9 mouse cellular contexts compared by ENCODE assay signal in the genomic region with DNA sequence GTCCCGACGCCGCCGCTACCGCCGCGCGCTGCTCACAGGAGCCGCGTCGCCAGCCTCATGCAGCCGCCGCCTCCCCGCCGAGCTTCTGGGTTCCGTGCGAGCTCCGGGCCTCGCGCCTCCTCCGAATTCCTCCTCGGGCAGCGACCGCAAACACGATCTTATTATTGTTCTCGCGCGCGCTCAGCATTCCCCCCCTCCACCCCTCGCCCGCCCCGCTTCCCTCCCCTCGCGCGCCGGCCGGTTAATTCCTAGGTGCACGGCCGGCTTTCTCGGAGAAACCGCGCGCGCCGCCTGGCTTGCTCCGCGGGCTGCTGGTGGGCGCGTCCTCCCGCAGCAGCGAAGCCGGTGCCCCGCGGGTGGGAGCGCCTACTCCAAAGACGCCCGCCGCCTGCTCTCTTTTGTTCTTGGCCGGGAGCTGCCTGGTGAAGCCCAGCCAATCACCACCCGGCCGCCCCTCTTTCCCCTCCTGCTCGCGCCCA. TPM values are rescaled to one million over a fixed set of nuclear protein-coding genes. Genes with fewer than 3 reads are reported as not detected.
DNase-seq lines count a peak whose midpoint lies in the region; ATAC-seq and TF ChIP-seq lines count a peak whose summit lies in the region.
"Had no signal": no experiment of that assay in that cellular context is flagged by ENCODE, and none has a peak within 500 bp of the region (broad histone marks: within the 10 kb centered on the region; RNA-seq: fewer than 3 reads in every experiment).

A gene (minus strand): TSS at position 207 of the 479 bp plus-strand sequence.

- H3K9ac ChIP-seq in embryonic facial prominence, embryonic 14.5 days (ENCODE audit: low read depth, low read length), result peak within 1 kb of the TSS; percentile 95
- peak within 1 kb of the TSS; percentile 96 for H3K9ac ChIP-seq in limb, embryonic 12.5 days (replicated peaks)
- peak within 1 kb of the TSS; percentile 99 for H3K9ac ChIP-seq in midbrain, embryonic 15.5 days
- H3K9ac ChIP-seq in stomach, postnatal 0 days (ENCODE audit: low read length), result peak within 1 kb of the TSS; percentile 87

- H3K9me3 ChIP-seq in embryonic facial prominence, embryonic 14.5 days (ENCODE audit: control insufficient read depth, low read length), result no peaks in the 10 kb centered on the region
- no peaks in the 10 kb centered on the region for H3K9me3 ChIP-seq in heart, embryonic 10.5 days
- no peaks in the 10 kb centered on the region for H3K9me3 ChIP-seq in limb, embryonic 12.5 days
- H3K9me3 ChIP-seq in midbrain, embryonic 15.5 days, result no peaks in the 10 kb centered on the region
- H3K9me3 ChIP-seq in stomach, postnatal 0 days (ENCODE audit: control insufficient read depth, low read length), result no peaks in the 10 kb centered on the region

- H3K36me3 ChIP-seq in embryonic facial prominence, embryonic 14.5 days (ENCODE audit: control insufficient read depth, insufficient read depth, low read length), result no peaks in the 10 kb centered on the region
- no peaks in the 10 kb centered on the region for H3K36me3 ChIP-seq in heart, embryonic 10.5 days
- H3K36me3 ChIP-seq in limb, embryonic 12.5 days, result no peaks in the 10 kb centered on the region
- no peaks in the 10 kb centered on the region for H3K36me3 ChIP-seq in midbrain, embryonic 15.5 days (replicated peaks)
- H3K36me3 ChIP-seq in stomach, postnatal 0 days (ENCODE audit: control insufficient read depth, insufficient read depth, low read length), result no peaks in the 10 kb centered on the region

- H3K27ac ChIP-seq in embryonic facial prominence, embryonic 14.5 days (replicated peaks; ENCODE audit: low read depth, low read length), result peak within 1 kb of the TSS; percentile 92
- peak within 1 kb of the TSS; percentile 94 for H3K27ac ChIP-seq in heart, embryonic 10.5 days
- peak within 1 kb of the TSS; percentile 97 for H3K27ac ChIP-seq in limb, embryonic 12.5 days
- H3K27ac ChIP-seq in midbrain, embryonic 15.5 days, result peak within 1 kb of the TSS; percentile 99
- H3K27ac ChIP-seq in stomach, postnatal 0 days (replicated peaks), result peak within 1 kb of the TSS; percentile 90

- H3K4me1 ChIP-seq in embryonic facial prominence, embryonic 14.5 days (ENCODE audit: control insufficient read depth, insufficient read depth, low read length), result peaks cover 14% of the 10 kb centered on the region
- H3K4me1 ChIP-seq in heart, embryonic 10.5 days, result peaks cover 9% of the 10 kb centered on the region; the same call in 1 of the 2 replicates
- peaks cover 20% of the 10 kb centered on the region for H3K4me1 ChIP-seq in limb, embryonic 12.5 days (replicated peaks)
- peaks cover 36% of the 10 kb centered on the region for H3K4me1 ChIP-seq in midbrain, embryonic 15.5 days
- H3K4me1 ChIP-seq in stomach, postnatal 0 days (replicated peaks; ENCODE audit: control insufficient read depth, insufficient read depth), result no peaks in the 10 kb centered on the region

- H3K27me3 ChIP-seq in embryonic facial prominence, embryonic 14.5 days (replicated peaks; ENCODE audit: control insufficient read depth, insufficient read depth, low read length), result no peaks in the 10 kb centered on the region
- peaks cover 31% of the 10 kb centered on the region for H3K27me3 ChIP-seq in heart, embryonic 10.5 days (ENCODE audit: insufficient read depth, poor library complexity, severe bottlenecking)
- H3K27me3 ChIP-seq in limb, embryonic 12.5 days, result no peaks in the 10 kb centered on the region
- H3K27me3 ChIP-seq in midbrain, embryonic 15.5 days (replicated peaks), result no peaks in the 10 kb centered on the region
- H3K27me3 ChIP-seq in stomach, postnatal 0 days (ENCODE audit: control insufficient read depth, insufficient read depth, low read length), result no peaks in the 10 kb centered on the region

- H3K4me3 ChIP-seq in embryonic facial prominence, embryonic 14.5 days (ENCODE audit: low read depth, low read length), result peak within 1 kb of the TSS; percentile 91
- H3K4me3 ChIP-seq in heart, embryonic 10.5 days, result peak within 1 kb of the TSS; percentile 80
- H3K4me3 ChIP-seq in limb, embryonic 12.5 days (replicated peaks), result peak within 1 kb of the TSS; percentile 88
- H3K4me3 ChIP-seq in midbrain, embryonic 15.5 days, result peak within 1 kb of the TSS; percentile 98
- peak within 1 kb of the TSS; percentile 76 for H3K4me3 ChIP-seq in stomach, postnatal 0 days (ENCODE audit: low read depth, low read length)

- H3K4me2 ChIP-seq in embryonic facial prominence, embryonic 14.5 days (ENCODE audit: low read depth, low read length), result peak within 1 kb of the TSS; percentile 87
- H3K4me2 ChIP-seq in limb, embryonic 12.5 days, result peak within 1 kb of the TSS; percentile 82
- peak within 1 kb of the TSS; percentile 75 for H3K4me2 ChIP-seq in midbrain, embryonic 15.5 days
- peak within 1 kb of the TSS; percentile 81 for H3K4me2 ChIP-seq in stomach, postnatal 0 days (replicated peaks; ENCODE audit: low read depth)

- TF ChIP-seq CTCF in stomach, postnatal 0 days (IDR thresholded peaks at IDR 0.05; ENCODE audit: low read depth), result peak; percentile 51

- 0% methylated on average over 11 of the region's 63 CpGs for WGBS in embryonic facial prominence, embryonic 14.5 days
- WGBS in heart, embryonic 10.5 days, result 0% methylated on average over 55 of the region's 63 CpGs
- WGBS in limb, embryonic 12.5 days, result under 1% methylated on average over 55 of the region's 63 CpGs
- under 1% methylated on average over 52 of the region's 63 CpGs for WGBS in midbrain, embryonic 15.5 days
- 2% methylated on average over 31 of the region's 63 CpGs for WGBS in stomach, postnatal 0 days

- no peak for TF ChIP-seq EP300 in stomach, postnatal 0 days (optimal IDR thresholded peaks at IDR 0.05)

- peak; percentile 31 to 44 for DNase-seq in spleen, adult 18-20 months
- DNase-seq in spleen, adult 12 weeks (ENCODE audit: low spot score), result no peak
- peak; percentile 94 for DNase-seq in embryonic facial prominence, embryonic 14.5 days (ENCODE audit: low spot score)
- peak; percentile 84 for DNase-seq in heart, embryonic 10.5 days (ENCODE audit: low spot score)
- DNase-seq in kidney, adult 9 months, result peak; percentile 75
- peak; percentile 89 for DNase-seq in stomach, postnatal 0 days (ENCODE audit: low spot score)

- ATAC-seq in embryonic facial prominence, embryonic 14.5 days (ENCODE audit: low read depth), result peak; percentile 90
- peak; percentile 75 for ATAC-seq in limb, embryonic 12.5 days (ENCODE audit: insufficient number of reproducible peaks, insufficient read depth, low FRiP score, low TSS enrichment, low read depth)
- ATAC-seq in midbrain, embryonic 15.5 days (replicated peaks), result peak; percentile 92
- ATAC-seq in stomach, postnatal 0 days (ENCODE audit: low FRiP score, low TSS enrichment), result peak; percentile 90

RNA-seq across cellular contexts. Expression of the gene that starts here (rescaled TPM):
- polyA plus RNA-seq in embryonic facial prominence, embryonic 14.5 days (2014; fragmentation: Nextera tagmentation; extraction: Ambion mirVana), result 17.0 and 18.7 TPM in 2 replicates
- 8.4 and 13.8 TPM in 2 replicates for polyA plus RNA-seq in heart, embryonic 10.5 days (2016; fragmentation: Nextera tagmentation; extraction: Ambion mirVana)
- polyA plus RNA-seq in limb, embryonic 12.5 days (2016; fragmentation: Nextera tagmentation; extraction: Ambion mirVana), result 35.0 and 37.8 TPM in 2 replicates
- 67.0 and 71.7 TPM in 2 replicates for polyA plus RNA-seq in midbrain, embryonic 15.5 days (2015; fragmentation: Nextera tagmentation; extraction: Ambion mirVana)
- polyA plus RNA-seq in stomach, postnatal 0 days (2015; fragmentation: Nextera tagmentation; extraction: Ambion mirVana), result 6.6 and 7.1 TPM in 2 replicates
- polyA plus RNA-seq: C2C12 had no signal
